Mouse (Mus musculus): Measurements from ENCODE around the gene Gm45711.

Gm45711 gene

GRCm38 (mm10) chr8:104309441-104310155 is at the start of gene Gm45711, which contains the start of gene Cmtm1:
Gene Gm45711, minus strand, starts transcription at chr8:104310081.
Gene Cmtm1, minus strand, starts transcription at chr8:104310145.
- 81% methylated on average over 36 of the region's 36 CpGs for WGBS

GRCm38 (mm10) chr8:104358637-104359036 is 48.8 kb upstream of the Gm45711 start:
- WGBS = 75% methylated on average over 3 of the region's 3 CpGs

- 89% methylated on average over 10 of the region's 10 CpGs for WGBS
Measured at GRCm38 (mm10) chr8:104354504-104354903, 44.6 kb upstream of the Gm45711 start.

GRCm38 (mm10) chr8:104353186-104353585 is 43.3 kb upstream of the Gm45711 start:
- WGBS = 50% methylated on average over 5 of the region's 5 CpGs

- 82% methylated on average over 13 of the region's 13 CpGs for whole genome bisulfite sequencing
Measured at GRCm38 (mm10) chr8:104350047-104350446, 40.2 kb upstream of the Gm45711 start.

GRCm38 (mm10) chr8:104348971-104349370 is 39.1 kb upstream of the Gm45711 start:
- 62% methylated on average over 5 of the region's 5 CpGs for WGBS

- WGBS = 73% methylated on average over 12 of the region's 12 CpGs
Measured at GRCm38 (mm10) chr8:104346706-104347105, 36.8 kb upstream of the Gm45711 start.

GRCm38 (mm10) chr8:104344622-104345021 is 34.7 kb upstream of the Gm45711 start:
- WGBS = 92% methylated on average over 5 of the region's 5 CpGs

GRCm38 (mm10) chr8:104343957-104344356 is 34.1 kb upstream of the Gm45711 start:
- WGBS = 21% methylated on average over 7 of the region's 7 CpGs

GRCm38 (mm10) chr8:104342426-104342825 is 32.5 kb upstream of the Gm45711 start:
- WGBS = 83% methylated on average over 5 of the region's 5 CpGs

- 63% methylated on average over 6 of the region's 6 CpGs for WGBS
Measured at GRCm38 (mm10) chr8:104341678-104342077, 31.8 kb upstream of the Gm45711 start.

GRCm38 (mm10) chr8:104341106-104341561 is 31.3 kb upstream of the Gm45711 start:
- 1% methylated on average over 24 of the region's 24 CpGs for WGBS

- under 1% methylated on average over 54 of the region's 54 CpGs for WGBS
Measured at GRCm38 (mm10) chr8:104340233-104341105, 30.6 kb upstream of the Gm45711 start.

GRCm38 (mm10) chr8:104339983-104340232 is 30.0 kb upstream of the Gm45711 start:
- 9% methylated on average over 6 of the region's 6 CpGs for WGBS

- WGBS = 37% methylated on average over 17 of the region's 18 CpGs
Measured at GRCm38 (mm10) chr8:104339229-104339982, 29.5 kb upstream of the Gm45711 start, which contains the start of gene Cmtm3. Gene Cmtm3, plus strand, starts transcription at chr8:104339410.

GRCm38 (mm10) chr8:104337890-104338289 is 28.0 kb upstream of the Gm45711 start:
- WGBS = 64% methylated on average over 3 of the region's 3 CpGs

GRCm38 (mm10) chr8:104336806-104337205 is 26.9 kb upstream of the Gm45711 start:
- 93% methylated on average over 1 of the region's 1 CpGs for WGBS

GRCm38 (mm10) chr8:104334196-104334595 is 24.3 kb upstream of the Gm45711 start:
- 89% methylated on average over 1 of the region's 1 CpGs for WGBS

GRCm38 (mm10) chr8:104333786-104334185 is 23.9 kb upstream of the Gm45711 start:
- WGBS = 75% methylated on average over 5 of the region's 5 CpGs

GRCm38 (mm10) chr8:104332665-104333631 is 23.1 kb upstream of the Gm45711 start:
- WGBS = 84% methylated on average over 5 of the region's 5 CpGs

- 92% methylated on average over 12 of the region's 12 CpGs for WGBS
Measured at GRCm38 (mm10) chr8:104321930-104322329, 12.0 kb upstream of the Gm45711 start, which contains the start of gene Cmtm2b. Gene Cmtm2b, plus strand, starts transcription at chr8:104322230.
